Mouse (Mus musculus): ENCODE measurements at regions not wholly inside any gene's neighbourhood (a gene's known extent, or its start where the extent isn't known, plus 50 kb on each side); places are given as distances from the start of the nearest gene placed in this dataset.

DNA sequence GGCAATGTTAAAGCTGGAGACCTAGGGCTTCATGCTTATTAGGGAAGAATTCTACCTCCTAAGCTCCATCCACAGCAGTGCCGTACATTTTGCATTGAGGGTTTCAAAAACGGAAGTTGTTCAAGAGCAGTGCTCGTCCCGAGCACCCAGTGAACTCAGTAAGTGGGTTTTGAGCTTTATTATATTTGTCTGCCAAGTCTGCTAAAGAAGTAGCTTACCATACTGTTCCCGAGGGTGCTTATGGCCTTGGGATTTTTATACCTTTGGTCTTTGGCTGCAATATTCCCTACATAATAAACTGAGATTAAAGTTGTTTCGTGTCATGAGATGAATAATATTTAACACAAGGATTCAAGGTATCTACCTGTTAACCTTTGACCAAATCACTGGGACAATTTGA, 195.2 kb downstream of the Klf5 start:
- H3K9ac ChIP-seq = no peak overlapping the region
- 91% methylated on average over 6 of the region's 6 CpGs for WGBS
- H3K4me2 ChIP-seq = no peak overlapping the region
- H3K36me3 ChIP-seq = no peaks in the 10 kb centered on the region
- ATAC-seq (ENCODE audit: low read depth) = no peak
- H3K27ac ChIP-seq (replicated peaks) = no peak overlapping the region
- H3K4me3 ChIP-seq = no peak overlapping the region
- H3K27me3 ChIP-seq = no peaks in the 10 kb centered on the region
- H3K9me3 ChIP-seq = no peaks in the 10 kb centered on the region
- H3K4me1 ChIP-seq (replicated peaks) = no peaks in the 10 kb centered on the region

- 76% methylated on average over 7 of the region's 7 CpGs for WGBS
- H3K4me3 ChIP-seq = no peak overlapping the region
- no peak for ATAC-seq (ENCODE audit: low read depth)
- peaks cover 6% of the 10 kb centered on the region; the same call in 1 of the 2 replicates for H3K9me3 ChIP-seq
- no peak overlapping the region for H3K9ac ChIP-seq
- H3K27me3 ChIP-seq = no peaks in the 10 kb centered on the region
- no peak overlapping the region for H3K4me2 ChIP-seq
- no peak overlapping the region for H3K27ac ChIP-seq (replicated peaks)
- no peaks in the 10 kb centered on the region for H3K36me3 ChIP-seq
- no peaks in the 10 kb centered on the region for H3K4me1 ChIP-seq (replicated peaks)
Measured at GRCm38 (mm10) chr14:99499502-99500266, 201.2 kb downstream of the Klf5 start.

DNA sequence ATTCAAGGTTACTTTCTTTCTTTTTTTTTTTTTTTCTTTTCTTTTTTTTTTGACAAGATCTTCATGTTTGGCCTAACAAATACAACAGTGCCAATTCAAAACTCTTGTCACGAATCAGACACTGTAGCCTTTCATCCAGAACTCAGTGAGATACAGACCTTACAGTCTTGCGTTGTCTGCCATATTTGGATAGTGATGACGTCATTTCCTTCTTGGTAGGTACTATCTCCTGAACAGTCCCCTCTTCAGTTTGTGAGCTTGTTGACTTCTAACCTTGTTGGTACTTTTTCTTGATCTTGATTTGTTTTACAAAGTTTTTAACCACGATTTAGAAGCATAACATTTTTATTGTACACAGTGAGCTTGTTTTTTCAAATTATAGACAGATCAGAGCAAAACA, 206.4 kb downstream of the Klf5 start:
- Histone ChIP-seq H3K9ac (no peak overlapping the region), H3K27me3 (no peaks in the 10 kb centered on the region), H3K4me3 (no peak overlapping the region), H3K4me2 (no peak overlapping the region), H3K9me3 (peaks cover 6% of the 10 kb centered on the region; the same call in 1 of the 2 replicates), H3K36me3 (no peaks in the 10 kb centered on the region), H3K4me1 (replicated peaks) (no peaks in the 10 kb centered on the region), H3K27ac (replicated peaks) (no peak overlapping the region)
- 79% methylated on average over 4 of the region's 4 CpGs for WGBS
- no peak for ATAC-seq (ENCODE audit: low read depth)

GRCm38 (mm10) chr14:99509696-99510536, 211.4 kb downstream of the Klf5 start:
- no peak overlapping the region for H3K9ac ChIP-seq
- no peak overlapping the region for H3K27ac ChIP-seq (replicated peaks)
- no peaks in the 10 kb centered on the region for H3K36me3 ChIP-seq
- WGBS = 53% methylated on average over 3 of the region's 3 CpGs
- H3K9me3 ChIP-seq = no peaks in the 10 kb centered on the region
- H3K4me3 ChIP-seq = no peak overlapping the region
- ATAC-seq (ENCODE audit: low read depth) = no peak
- no peaks in the 10 kb centered on the region for H3K4me1 ChIP-seq (replicated peaks)
- no peak overlapping the region for H3K4me2 ChIP-seq
- no peaks in the 10 kb centered on the region for H3K27me3 ChIP-seq

- Histone ChIP-seq H3K4me3 (no peak overlapping the region), H3K36me3 (no peaks in the 10 kb centered on the region), H3K27ac (replicated peaks) (no peak overlapping the region), H3K9me3 (no peaks in the 10 kb centered on the region), H3K4me2 (no peak overlapping the region), H3K4me1 (replicated peaks) (no peaks in the 10 kb centered on the region), H3K9ac (no peak overlapping the region), H3K27me3 (no peaks in the 10 kb centered on the region)
- 95% methylated on average over 1 of the region's 1 CpGs for WGBS
- no peak for ATAC-seq (ENCODE audit: low read depth)
Measured at GRCm38 (mm10) chr14:99515474-99515873, 217.0 kb downstream of the Klf5 start.

DNA sequence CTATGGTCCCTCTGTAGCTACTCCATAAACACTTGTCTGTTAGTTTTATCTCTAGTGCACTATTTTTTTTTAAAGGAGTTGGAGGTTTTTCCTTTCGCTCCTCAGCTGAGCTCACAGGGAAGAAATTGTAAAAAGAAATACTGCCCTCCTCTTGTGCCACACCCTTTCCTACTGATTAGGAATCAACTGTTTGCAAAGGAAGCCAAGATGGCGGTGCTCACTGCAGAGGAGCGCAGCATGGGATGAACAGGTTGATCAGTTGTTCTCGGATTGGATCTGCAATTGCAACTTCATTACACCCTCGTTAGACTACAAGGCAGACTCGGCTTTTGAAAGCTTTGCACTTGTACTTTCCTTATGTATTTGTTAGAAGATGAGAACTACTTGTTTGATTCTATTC, 218.2 kb downstream of the Klf5 start:
- no peaks in the 10 kb centered on the region for H3K36me3 ChIP-seq
- no peak overlapping the region for H3K27ac ChIP-seq (replicated peaks)
- H3K9me3 ChIP-seq = no peaks in the 10 kb centered on the region
- H3K9ac ChIP-seq = no peak overlapping the region
- H3K27me3 ChIP-seq = no peaks in the 10 kb centered on the region
- ATAC-seq (ENCODE audit: low read depth) = no peak
- H3K4me1 ChIP-seq (replicated peaks) = no peaks in the 10 kb centered on the region
- WGBS = 92% methylated on average over 6 of the region's 6 CpGs
- H3K4me2 ChIP-seq = no peak overlapping the region
- no peak overlapping the region for H3K4me3 ChIP-seq

DNA sequence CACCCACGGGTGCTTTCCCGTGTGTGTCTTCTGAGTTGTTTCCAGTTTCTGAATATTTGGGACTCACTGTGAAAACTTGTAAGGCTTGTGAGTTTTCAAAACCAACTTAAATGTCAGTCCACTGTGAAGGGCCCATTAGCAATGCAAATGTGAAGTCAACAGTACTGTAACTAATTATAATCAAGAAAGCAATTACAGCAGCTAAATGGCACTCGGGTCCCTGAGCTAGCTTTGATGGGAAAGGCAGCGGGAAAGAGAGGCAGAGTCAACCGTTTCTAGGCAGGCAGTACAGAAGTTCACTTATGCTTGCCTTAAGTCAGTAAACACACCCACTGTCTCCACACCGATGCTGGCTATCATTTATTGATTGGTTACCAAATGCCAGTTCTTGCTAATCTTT, 221.9 kb downstream of the Klf5 start:
- no peak overlapping the region for H3K27ac ChIP-seq (replicated peaks)
- no peak for ATAC-seq (ENCODE audit: low read depth)
- H3K4me3 ChIP-seq = no peak overlapping the region
- H3K27me3 ChIP-seq = no peaks in the 10 kb centered on the region
- WGBS = 55% methylated on average over 6 of the region's 6 CpGs
- no peaks in the 10 kb centered on the region for H3K9me3 ChIP-seq
- no peaks in the 10 kb centered on the region for H3K4me1 ChIP-seq (replicated peaks)
- no peak overlapping the region for H3K4me2 ChIP-seq
- no peaks in the 10 kb centered on the region for H3K36me3 ChIP-seq
- no peak overlapping the region for H3K9ac ChIP-seq

DNA sequence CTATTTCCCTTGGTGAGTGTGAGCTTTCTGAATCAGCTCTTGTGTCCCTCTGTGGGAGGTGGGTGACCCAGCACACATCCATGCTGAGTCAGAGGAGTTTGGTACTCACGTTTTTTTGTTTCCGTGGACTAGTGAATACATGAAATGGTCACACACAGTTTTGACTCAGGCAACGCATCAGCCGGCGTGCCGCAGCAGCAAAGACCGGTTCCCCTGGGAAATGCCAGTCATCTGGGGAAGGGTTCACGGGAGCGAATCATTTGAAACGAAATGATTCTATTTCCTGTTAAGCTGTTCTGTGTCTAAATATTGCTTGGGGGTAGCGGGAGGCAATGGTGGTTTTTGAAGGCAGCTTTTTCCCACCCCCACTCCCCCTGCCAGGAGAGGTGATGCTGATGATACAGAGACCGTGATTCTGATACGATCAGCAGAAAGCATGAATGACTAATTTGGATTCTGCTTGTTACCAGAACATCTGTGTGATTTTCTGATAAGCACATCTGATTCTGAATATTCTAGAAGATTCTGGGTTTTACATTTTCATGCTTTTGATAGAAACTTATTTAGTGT, 223.5 kb downstream of the Klf5 start:
- ATAC-seq (ENCODE audit: low read depth) = no peak
- H3K9me3 ChIP-seq = no peaks in the 10 kb centered on the region
- H3K27me3 ChIP-seq = no peaks in the 10 kb centered on the region
- no peak overlapping the region for H3K4me3 ChIP-seq
- H3K9ac ChIP-seq = no peak overlapping the region
- peak overlapping the region; percentile 22; the same call in 1 of the 2 replicates for H3K4me2 ChIP-seq
- H3K36me3 ChIP-seq = no peaks in the 10 kb centered on the region
- H3K27ac ChIP-seq (replicated peaks) = no peak overlapping the region
- WGBS = 77% methylated on average over 13 of the region's 13 CpGs
- H3K4me1 ChIP-seq (replicated peaks) = no peaks in the 10 kb centered on the region

DNA sequence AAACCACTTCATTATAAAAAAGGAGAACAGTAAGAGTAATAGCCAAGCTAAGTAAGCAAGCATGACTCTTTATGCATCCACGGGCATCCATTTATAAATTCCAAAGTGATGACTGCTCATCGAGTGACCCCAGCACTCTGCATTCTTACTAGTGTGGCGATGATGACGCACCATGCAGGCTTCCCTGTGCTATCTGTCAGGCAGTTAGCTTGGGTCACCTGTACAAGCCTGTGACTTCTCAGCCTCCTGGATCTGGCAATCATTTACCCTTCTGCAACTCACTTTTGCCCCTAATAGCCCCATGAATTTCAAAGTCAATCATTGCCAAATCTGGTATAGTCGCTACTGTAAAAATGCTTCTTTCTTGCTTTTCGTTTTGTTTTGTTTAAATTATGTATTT, 237.3 kb downstream of the Klf5 start:
- H3K27ac ChIP-seq (replicated peaks) = no peak overlapping the region
- WGBS = 89% methylated on average over 6 of the region's 6 CpGs
- H3K9ac ChIP-seq = no peak overlapping the region
- H3K4me2 ChIP-seq = no peak overlapping the region
- no peak overlapping the region for H3K4me3 ChIP-seq
- ATAC-seq (ENCODE audit: low read depth) = no peak
- no peaks in the 10 kb centered on the region for H3K4me1 ChIP-seq (replicated peaks)
- no peaks in the 10 kb centered on the region for H3K9me3 ChIP-seq
- no peaks in the 10 kb centered on the region for H3K27me3 ChIP-seq
- H3K36me3 ChIP-seq = no peaks in the 10 kb centered on the region

DNA sequence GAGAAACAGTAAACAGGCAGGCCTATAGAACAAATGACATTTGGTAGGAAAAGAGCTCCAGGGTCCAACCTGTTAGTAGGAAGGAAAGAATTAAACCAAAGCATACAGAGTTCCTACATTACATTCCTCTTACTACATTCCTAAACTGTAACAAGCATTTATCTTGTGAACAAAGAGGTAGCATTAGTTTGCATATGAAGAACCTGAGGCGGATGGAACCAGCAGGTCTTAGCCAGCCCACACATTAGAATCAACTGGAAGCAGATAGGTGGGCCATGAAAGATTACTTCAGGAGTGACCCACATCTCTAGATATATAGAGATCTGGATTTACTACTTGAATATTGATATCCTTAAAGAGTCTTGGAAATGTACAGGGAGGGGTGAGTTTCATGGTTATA, 238.8 kb downstream of the Klf5 start:
- no peak overlapping the region for H3K27ac ChIP-seq (replicated peaks)
- H3K36me3 ChIP-seq = no peaks in the 10 kb centered on the region
- H3K4me3 ChIP-seq = no peak overlapping the region
- H3K4me2 ChIP-seq = no peak overlapping the region
- no peak for ATAC-seq (ENCODE audit: low read depth)
- no peak overlapping the region for H3K9ac ChIP-seq
- no peaks in the 10 kb centered on the region for H3K9me3 ChIP-seq
- WGBS = 85% methylated on average over 1 of the region's 1 CpGs
- no peaks in the 10 kb centered on the region for H3K4me1 ChIP-seq (replicated peaks)
- no peaks in the 10 kb centered on the region for H3K27me3 ChIP-seq

- Histone ChIP-seq H3K9me3 (no peaks in the 10 kb centered on the region), H3K4me3 (no peak overlapping the region), H3K36me3 (no peaks in the 10 kb centered on the region), H3K4me1 (replicated peaks) (no peaks in the 10 kb centered on the region), H3K27ac (replicated peaks) (no peak overlapping the region), H3K27me3 (no peaks in the 10 kb centered on the region), H3K4me2 (no peak overlapping the region), H3K9ac (no peak overlapping the region)
- ATAC-seq (ENCODE audit: low read depth) = no peak
Measured at GRCm38 (mm10) chr14:99541716-99542115, 243.2 kb downstream of the Klf5 start.

- Histone ChIP-seq H3K9ac (no peak overlapping the region), H3K4me2 (no peak overlapping the region), H3K36me3 (no peaks in the 10 kb centered on the region), H3K9me3 (no peaks in the 10 kb centered on the region), H3K27me3 (no peaks in the 10 kb centered on the region), H3K4me1 (replicated peaks) (no peaks in the 10 kb centered on the region), H3K4me3 (no peak overlapping the region), H3K27ac (replicated peaks) (no peak overlapping the region)
- no peak for ATAC-seq (ENCODE audit: low read depth)
- WGBS = 90% methylated on average over 6 of the region's 6 CpGs
Measured at GRCm38 (mm10) chr14:99547931-99548330, 249.4 kb downstream of the Klf5 start.
